Comparison of ENCODE assay signal across 23 mouse cellular contexts in genomic region chr19:4134354-4134753, GRCm38 (mm10). TPM values are rescaled to one million over a fixed set of nuclear protein-coding genes. Genes with fewer than 3 reads are reported as not detected.
"Had no signal": no experiment of that assay in that cellular context is flagged by ENCODE, and none has a peak within 500 bp of the region (broad histone marks: within the 10 kb centered on the region; RNA-seq: fewer than 3 reads in every experiment).

No protein-coding gene starts in this region.

- H3K27ac ChIP-seq: liver, embryonic 14.5 days; lung, embryonic 15.5 days; macrophage; midbrain, embryonic 13.5 days; neural tube, embryonic 13.5 days; neural tube, embryonic 15.5 days had no signal

- H3K4me2 ChIP-seq: lung, embryonic 15.5 days; midbrain, embryonic 11.5 days; midbrain, embryonic 13.5 days; neural tube, embryonic 13.5 days; neural tube, embryonic 15.5 days had no signal

- DNase-seq: lung, adult 2 months; lung, postnatal 14 days; lung, postnatal 36 days; retina, postnatal 1 day; right cerebral cortex, adult 18-20 months; spleen, adult 18-20 months; thymus, postnatal 14 days; thymus, postnatal 36 days had no signal

- H3K27me3 ChIP-seq: lung, embryonic 15.5 days; midbrain, embryonic 13.5 days; neural tube, embryonic 13.5 days; neural tube, embryonic 15.5 days had no signal

- H3K4me3 ChIP-seq: lung, embryonic 15.5 days; megakaryocyte, embryonic 14.5 days; midbrain, embryonic 13.5 days; myocyte; neural tube, embryonic 13.5 days; neural tube, embryonic 15.5 days had no signal

- H3K9me3 ChIP-seq: lung, embryonic 15.5 days; megakaryocyte, embryonic 14.5 days; midbrain, embryonic 13.5 days; neural tube, embryonic 13.5 days; neural tube, embryonic 15.5 days had no signal

- H3K4me1 ChIP-seq: lung, embryonic 15.5 days had no signal

- H3K9ac ChIP-seq: liver, embryonic 14.5 days; lung, embryonic 15.5 days; midbrain, embryonic 13.5 days; neural tube, embryonic 13.5 days; neural tube, embryonic 15.5 days had no signal

- ATAC-seq: lung, postnatal 0 days; midbrain, embryonic 13.5 days; midbrain, embryonic 16.5 days had no signal

RNA-seq across cellular contexts. Expression of gene Gpr152, which starts 5.2 kb away (rescaled TPM):
- total RNA-seq: megakaryocyte progenitor cell, adult 5-6 weeks had no signal
- polyA plus RNA-seq: liver, embryonic 14.5 days; lung, embryonic 15.5 days; lung, postnatal 0 days; macrophage; midbrain, embryonic 11.5 days; myocyte; neural tube, embryonic 11.5 days; neural tube, embryonic 13.5 days; neural tube, embryonic 15.5 days; stomach, embryonic 14.5 days; stomach, embryonic 16.5 days had no signal

RNA-seq across cellular contexts. Expression of gene Cabp4, which starts 9.5 kb away (rescaled TPM):
- total RNA-seq: megakaryocyte progenitor cell, adult 5-6 weeks had no signal
- polyA plus RNA-seq: lung, adult 2 months; macrophage; midbrain, embryonic 11.5 days; neural tube, embryonic 11.5 days; stomach, embryonic 14.5 days had no signal
